Mouse (Mus musculus): ENCODE measurements around the gene Adcy7. TPM values are rescaled to one million over a fixed set of nuclear protein-coding genes. Genes with fewer than 3 reads are reported as not detected.

Adcy7 gene
- polyA plus RNA-seq (2015; fragmentation: Nextera tagmentation; extraction: Ambion mirVana), result 2.3 and 2.7 TPM in 2 replicates

- H3K4me1 ChIP-seq (replicated peaks), result peaks cover 12% of the 10 kb centered on the region
- peak within 1 kb of the TSS; percentile 47 for H3K4me3 ChIP-seq
- H3K27ac ChIP-seq, result no peak within 1 kb of the TSS
- no peaks in the 10 kb centered on the region for H3K36me3 ChIP-seq
- H3K27me3 ChIP-seq, result peaks cover 46% of the 10 kb centered on the region
- 3% methylated on average over 61 of the region's 64 CpGs for WGBS
- peak; percentile 59 for ATAC-seq (ENCODE audit: low FRiP score)
- peak within 1 kb of the TSS; percentile 70 for H3K9ac ChIP-seq
- H3K4me2 ChIP-seq, result peak within 1 kb of the TSS; percentile 85
- H3K9me3 ChIP-seq, result no peaks in the 10 kb centered on the region
Measured at GRCm38 (mm10) chr8:88272231-88273050, at the start of gene Adcy7. Gene Adcy7, plus strand, starts transcription at chr8:88272403.

DNA sequence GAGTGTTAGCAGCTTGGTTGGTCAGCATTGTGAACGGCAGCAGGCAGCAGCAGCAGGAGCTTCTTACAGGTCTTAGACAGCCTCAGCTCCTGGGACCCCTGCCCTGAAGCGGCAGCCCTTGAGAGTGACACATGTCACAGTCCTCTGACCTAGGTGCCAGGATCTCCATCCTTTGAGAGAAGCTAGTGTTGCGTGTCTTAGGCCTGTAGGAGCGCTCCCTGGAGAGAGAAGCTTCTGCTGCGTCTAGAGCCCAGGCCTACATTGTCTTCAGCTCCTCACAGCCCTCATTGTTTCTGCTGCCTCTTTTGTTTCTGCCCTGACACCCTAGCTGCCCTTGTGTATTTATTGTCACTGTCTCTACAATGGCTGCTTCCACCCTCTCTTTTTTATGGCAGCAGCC lies 46.8 kb upstream of the Adcy7 start:
- no peak overlapping the region for H3K4me3 ChIP-seq
- peaks cover 41% of the 10 kb centered on the region for H3K4me1 ChIP-seq (replicated peaks)
- peak overlapping the region; percentile 77 for H3K27ac ChIP-seq
- no peaks in the 10 kb centered on the region for H3K36me3 ChIP-seq
- ATAC-seq (ENCODE audit: low FRiP score), result peak; percentile 43; the same call in 1 of the 2 replicates
- H3K27me3 ChIP-seq, result no peaks in the 10 kb centered on the region
- H3K9ac ChIP-seq, result peak overlapping the region; percentile 43; the same call in 1 of the 2 replicates
- H3K4me2 ChIP-seq, result no peak overlapping the region; the same call in 1 of the 2 replicates
- 14% methylated on average over 5 of the region's 5 CpGs for WGBS
- no peaks in the 10 kb centered on the region for H3K9me3 ChIP-seq

DNA sequence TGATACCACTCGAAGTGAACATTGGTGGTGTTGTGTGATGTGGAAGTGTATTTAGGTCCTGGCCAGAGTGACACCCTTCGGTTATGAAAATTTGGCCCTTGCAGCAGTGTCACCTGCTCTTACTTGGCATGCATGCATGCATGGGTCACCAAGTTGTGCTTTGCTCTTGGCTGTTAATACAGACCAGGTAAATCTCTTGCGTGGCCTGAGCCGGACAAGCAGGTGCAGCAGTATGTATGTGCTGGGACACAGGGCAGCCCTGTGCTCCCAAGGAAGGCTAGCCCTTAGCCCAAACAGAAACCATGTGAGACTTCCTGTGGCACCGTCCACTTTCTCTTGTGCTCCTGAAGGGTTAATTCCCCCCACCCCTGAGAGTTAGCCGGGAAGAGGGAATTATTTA lies 44.4 kb upstream of the Adcy7 start:
- 61% methylated on average over 6 of the region's 6 CpGs for WGBS
- H3K27me3 ChIP-seq, result no peaks in the 10 kb centered on the region
- no peak for ATAC-seq (ENCODE audit: low FRiP score)
- H3K4me1 ChIP-seq (replicated peaks), result peaks cover 32% of the 10 kb centered on the region
- H3K4me3 ChIP-seq, result no peak overlapping the region
- no peak overlapping the region for H3K9ac ChIP-seq
- 0 out of 2 replicates have a peak overlapping the region, but pooled peaks have one; percentile 1 for H3K4me2 ChIP-seq
- H3K27ac ChIP-seq, result no peak overlapping the region
- no peaks in the 10 kb centered on the region for H3K36me3 ChIP-seq
- H3K9me3 ChIP-seq, result no peaks in the 10 kb centered on the region

GRCm38 (mm10) chr8:88228286-88228685 lies 43.9 kb upstream of the Adcy7 start:
- ATAC-seq (ENCODE audit: low FRiP score), result no peak
- Histone ChIP-seq H3K27me3 (no peaks in the 10 kb centered on the region), H3K9me3 (no peaks in the 10 kb centered on the region), H3K4me2 (0 out of 2 replicates have a peak overlapping the region, but pooled peaks have one; percentile 1), H3K9ac (no peak overlapping the region), H3K4me1 (replicated peaks) (peaks cover 32% of the 10 kb centered on the region), H3K4me3 (no peak overlapping the region), H3K27ac (no peak overlapping the region), H3K36me3 (no peaks in the 10 kb centered on the region)
- 51% methylated on average over 1 of the region's 1 CpGs for WGBS

DNA sequence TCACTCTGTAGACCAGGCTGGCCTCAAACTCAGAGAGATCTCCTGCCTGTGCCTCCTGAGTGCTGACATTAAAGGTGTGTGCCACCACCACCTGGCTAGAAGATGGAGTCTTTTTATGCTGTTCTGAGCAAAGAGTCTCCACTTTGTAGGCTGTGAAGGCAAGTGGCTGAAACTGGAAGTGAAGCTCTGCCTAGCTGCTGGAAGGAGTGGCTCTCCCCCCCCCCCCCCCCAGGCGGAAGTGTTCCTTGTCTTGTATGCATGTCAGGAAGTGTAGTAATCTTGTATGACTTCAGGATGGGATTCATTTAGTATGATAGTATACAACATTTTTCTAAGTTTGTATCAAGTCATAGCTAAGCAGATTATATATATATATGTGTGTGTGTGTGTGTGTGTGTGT lies 43.4 kb upstream of the Adcy7 start:
- WGBS, result 40% methylated on average over 1 of the region's 1 CpGs
- no peak overlapping the region for H3K4me2 ChIP-seq
- no peak for ATAC-seq (ENCODE audit: low FRiP score)
- H3K27ac ChIP-seq, result no peak overlapping the region
- peaks cover 32% of the 10 kb centered on the region for H3K4me1 ChIP-seq (replicated peaks)
- no peaks in the 10 kb centered on the region for H3K27me3 ChIP-seq
- H3K36me3 ChIP-seq, result no peaks in the 10 kb centered on the region
- no peak overlapping the region for H3K4me3 ChIP-seq
- no peaks in the 10 kb centered on the region for H3K9me3 ChIP-seq
- no peak overlapping the region for H3K9ac ChIP-seq

- ATAC-seq (ENCODE audit: low FRiP score), result no peak
- Histone ChIP-seq H3K27ac (no peak overlapping the region), H3K4me1 (replicated peaks) (peaks cover 18% of the 10 kb centered on the region; the same call in 1 of the 2 replicates), H3K27me3 (no peaks in the 10 kb centered on the region), H3K4me3 (no peak overlapping the region), H3K9ac (no peak overlapping the region), H3K36me3 (no peaks in the 10 kb centered on the region), H3K4me2 (no peak overlapping the region), H3K9me3 (no peaks in the 10 kb centered on the region)
- WGBS, result 74% methylated on average over 2 of the region's 2 CpGs
Measured at GRCm38 (mm10) chr8:88236666-88237065, 35.5 kb upstream of the Adcy7 start.

DNA sequence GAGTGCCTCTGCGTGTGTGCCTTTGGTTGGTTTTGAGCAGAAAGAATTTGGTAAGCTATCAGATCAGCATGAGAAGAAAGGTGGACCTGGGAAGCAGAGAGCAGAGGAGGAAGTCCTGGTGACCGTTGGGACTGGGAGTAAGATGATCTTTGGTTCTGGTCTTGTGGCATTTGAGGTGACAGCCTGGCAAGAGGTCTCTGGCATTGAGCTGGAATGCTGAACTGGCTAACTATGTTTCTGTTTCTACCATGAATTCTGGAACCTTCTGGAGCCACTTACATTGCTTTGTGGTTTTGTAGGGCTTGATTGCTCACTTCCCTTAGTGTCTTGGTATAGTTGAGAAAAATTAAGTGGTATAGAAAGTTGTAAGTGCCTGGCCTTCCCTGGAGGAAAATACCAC lies 34.6 kb upstream of the Adcy7 start:
- H3K36me3 ChIP-seq, result no peaks in the 10 kb centered on the region
- no peak overlapping the region for H3K4me3 ChIP-seq
- no peak overlapping the region for H3K9ac ChIP-seq
- WGBS, result 83% methylated on average over 2 of the region's 2 CpGs
- H3K4me2 ChIP-seq, result no peak overlapping the region
- H3K9me3 ChIP-seq, result no peaks in the 10 kb centered on the region
- ATAC-seq (ENCODE audit: low FRiP score), result no peak
- peaks cover 19% of the 10 kb centered on the region; the same call in 1 of the 2 replicates for H3K4me1 ChIP-seq (replicated peaks)
- 0 out of 2 replicates have a peak overlapping the region, but pooled peaks have one; percentile 6 for H3K27ac ChIP-seq
- no peaks in the 10 kb centered on the region for H3K27me3 ChIP-seq

DNA sequence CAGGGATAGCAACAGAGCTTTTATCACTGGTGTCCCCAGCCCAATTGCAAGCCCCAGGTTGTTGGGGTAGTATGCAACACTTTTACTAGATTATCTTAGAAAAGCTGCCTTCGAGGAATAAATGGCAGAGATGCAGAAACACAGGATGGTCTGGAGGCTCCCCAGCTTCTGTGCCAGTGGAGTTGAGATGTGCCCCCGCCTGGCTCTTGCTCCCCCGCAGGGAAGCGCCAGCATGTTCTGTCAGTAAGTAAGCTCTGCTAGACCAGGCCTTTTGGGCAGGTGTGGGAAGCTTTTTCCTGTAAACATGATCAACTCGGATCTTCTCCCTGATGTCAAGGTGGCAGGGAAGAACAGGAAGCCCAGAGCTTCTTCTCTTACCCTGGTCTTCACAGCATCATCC lies 32.9 kb upstream of the Adcy7 start:
- peaks cover 19% of the 10 kb centered on the region; the same call in 1 of the 2 replicates for H3K4me1 ChIP-seq (replicated peaks)
- 91% methylated on average over 5 of the region's 5 CpGs for WGBS
- no peak overlapping the region for H3K4me2 ChIP-seq
- no peak overlapping the region for H3K27ac ChIP-seq
- no peaks in the 10 kb centered on the region for H3K9me3 ChIP-seq
- peaks cover 5% of the 10 kb centered on the region for H3K36me3 ChIP-seq
- no peak overlapping the region for H3K9ac ChIP-seq
- H3K27me3 ChIP-seq, result no peaks in the 10 kb centered on the region
- no peak overlapping the region for H3K4me3 ChIP-seq
- no peak for ATAC-seq (ENCODE audit: low FRiP score)

GRCm38 (mm10) chr8:88241871-88242270 lies 30.3 kb upstream of the Adcy7 start:
- Histone ChIP-seq H3K9ac (no peak overlapping the region), H3K9me3 (no peaks in the 10 kb centered on the region), H3K4me3 (no peak overlapping the region), H3K36me3 (peaks cover 11% of the 10 kb centered on the region), H3K4me1 (replicated peaks) (peaks cover 14% of the 10 kb centered on the region; the same call in 1 of the 2 replicates), H3K4me2 (no peak overlapping the region), H3K27ac (no peak overlapping the region), H3K27me3 (no peaks in the 10 kb centered on the region)
- ATAC-seq (ENCODE audit: low FRiP score), result no peak
- WGBS, result 80% methylated on average over 4 of the region's 4 CpGs

DNA sequence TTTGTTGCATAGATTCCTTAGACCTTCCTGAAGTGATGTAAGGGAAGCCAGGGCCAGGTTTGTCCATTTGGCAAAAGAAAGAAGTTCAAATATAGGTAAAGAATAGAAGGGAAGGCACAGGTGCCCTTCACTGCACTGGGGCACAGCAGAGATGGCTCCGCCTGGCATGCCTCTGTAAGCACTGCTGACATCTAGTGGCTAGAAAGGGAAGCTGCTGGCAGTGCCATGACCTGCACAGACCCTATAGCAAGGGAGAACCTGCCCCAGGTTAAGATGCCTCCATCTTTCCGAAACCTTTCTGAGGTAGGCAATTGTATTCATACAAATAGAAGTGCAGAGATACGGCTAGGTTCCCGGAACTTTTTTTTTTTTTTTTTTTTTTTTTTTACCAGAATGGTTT lies 27.9 kb upstream of the Adcy7 start:
- H3K36me3 ChIP-seq, result peaks cover 30% of the 10 kb centered on the region
- H3K4me3 ChIP-seq, result no peak overlapping the region
- H3K4me2 ChIP-seq, result no peak overlapping the region
- no peak overlapping the region for H3K27ac ChIP-seq
- 0 out of 2 replicates have a peak, but pooled peaks cover 5% of the 10 kb centered on the region for H3K4me1 ChIP-seq (replicated peaks)
- no peak for ATAC-seq (ENCODE audit: low FRiP score)
- H3K9me3 ChIP-seq, result no peaks in the 10 kb centered on the region
- H3K27me3 ChIP-seq, result no peaks in the 10 kb centered on the region
- WGBS, result 87% methylated on average over 4 of the region's 4 CpGs
- no peak overlapping the region for H3K9ac ChIP-seq

- no peaks in the 10 kb centered on the region for H3K27me3 ChIP-seq
- H3K9ac ChIP-seq, result no peak overlapping the region
- 84% methylated on average over 3 of the region's 3 CpGs for WGBS
- H3K4me3 ChIP-seq, result no peak overlapping the region
- no peaks in the 10 kb centered on the region for H3K4me1 ChIP-seq (replicated peaks)
- no peak overlapping the region for H3K27ac ChIP-seq
- H3K36me3 ChIP-seq, result peaks cover 68% of the 10 kb centered on the region
- no peak overlapping the region for H3K4me2 ChIP-seq
- no peak for ATAC-seq (ENCODE audit: low FRiP score)
- no peaks in the 10 kb centered on the region for H3K9me3 ChIP-seq
Measured at GRCm38 (mm10) chr8:88252791-88253190, 19.4 kb upstream of the Adcy7 start.

DNA sequence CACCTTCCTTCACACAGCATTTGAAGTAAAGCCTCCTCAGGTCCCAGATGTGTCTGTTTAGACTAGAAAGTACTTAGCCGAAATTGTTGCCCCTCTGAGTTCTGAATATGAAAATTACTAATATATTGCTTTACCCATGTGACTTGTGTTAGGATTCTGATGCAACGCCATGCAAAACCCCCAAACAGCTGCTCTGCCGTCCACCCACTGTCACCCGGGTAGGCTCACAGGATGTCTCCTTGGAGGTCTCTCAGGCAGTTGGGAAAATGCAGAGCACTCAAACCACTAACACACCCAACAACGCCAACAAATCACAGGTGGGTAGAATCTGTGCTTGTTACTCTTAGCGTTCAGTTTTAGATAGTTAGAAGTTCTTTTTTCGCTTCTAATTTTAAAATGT lies 17.2 kb upstream of the Adcy7 start:
- H3K4me2 ChIP-seq, result no peak overlapping the region
- H3K27ac ChIP-seq, result no peak overlapping the region
- peaks cover 55% of the 10 kb centered on the region for H3K36me3 ChIP-seq
- no peaks in the 10 kb centered on the region for H3K9me3 ChIP-seq
- ATAC-seq (ENCODE audit: low FRiP score), result no peak
- no peaks in the 10 kb centered on the region for H3K27me3 ChIP-seq
- H3K4me3 ChIP-seq, result no peak overlapping the region
- 87% methylated on average over 7 of the region's 7 CpGs for WGBS
- H3K4me1 ChIP-seq (replicated peaks), result no peaks in the 10 kb centered on the region
- no peak overlapping the region for H3K9ac ChIP-seq

DNA sequence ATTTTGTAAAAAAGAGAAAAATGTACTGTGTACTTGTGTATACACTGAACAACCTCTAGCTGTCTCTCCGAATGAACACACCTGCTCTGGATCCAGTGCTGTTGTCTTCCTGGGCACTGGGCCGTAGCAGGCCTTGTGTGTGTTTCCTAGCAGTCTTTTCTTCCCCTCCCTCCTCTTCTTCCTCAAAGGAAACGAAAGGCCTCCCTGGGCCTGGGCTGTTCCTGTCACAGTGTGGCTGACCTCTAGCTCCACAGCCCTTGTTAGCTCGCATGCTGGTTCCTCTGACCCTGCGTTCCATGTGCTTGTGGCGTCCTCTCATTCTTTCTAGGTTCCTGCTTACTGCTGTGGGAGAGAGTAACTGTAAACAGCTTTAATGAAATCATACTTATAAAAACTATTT lies 14.2 kb upstream of the Adcy7 start:
- H3K4me3 ChIP-seq, result no peak overlapping the region
- no peaks in the 10 kb centered on the region for H3K27me3 ChIP-seq
- H3K9ac ChIP-seq, result no peak overlapping the region
- no peak overlapping the region for H3K4me2 ChIP-seq
- 53% methylated on average over 6 of the region's 6 CpGs for WGBS
- no peaks in the 10 kb centered on the region for H3K4me1 ChIP-seq (replicated peaks)
- H3K9me3 ChIP-seq, result no peaks in the 10 kb centered on the region
- H3K36me3 ChIP-seq, result peaks cover 30% of the 10 kb centered on the region
- no peak overlapping the region for H3K27ac ChIP-seq
- ATAC-seq (ENCODE audit: low FRiP score), result no peak
